Mouse (Mus musculus) E14TG2a.4 (cell line): Measurements from ENCODE around the gene Atp13a1.

Experiments
- H3K27me3 ChIP-seq: 2 replicates; pipeline ENCODE4 v1.6.1; 2014; ENCODE audit warnings: low read length, control low read depth; ENCODE audit not compliant: insufficient read depth
- H3K36me3 ChIP-seq: 2 replicates; pipeline ENCODE4 v1.6.1; 2014; ENCODE audit warnings: low read length, control low read depth; ENCODE audit not compliant: insufficient read depth
- H3K4me1 ChIP-seq: replicated peaks from 2 replicates; pipeline ENCODE4 v1.6.1; 2014; ENCODE audit warnings: low read depth, low read length, control low read depth
- H3K4me3 ChIP-seq: replicated peaks from 2 replicates; pipeline ENCODE4 v1.5.1; 2014; ENCODE audit warnings: mild to moderate bottlenecking, low read length
- H3K9me3 ChIP-seq: 2 replicates; pipeline ENCODE4 v1.6.1; 2014; ENCODE audit warnings: low read length, control low read depth
- CTCF ChIP-seq: conservative IDR thresholded peaks from 2 replicates; pipeline ENCODE4 v1.5.1; 2014; ENCODE audit warnings: low read length
- NANOG ChIP-seq: IDR thresholded peaks from 2 replicates; pipeline ENCODE4 v1.6.1; 2014; ENCODE audit warnings: borderline replicate concordance, low read length, mixed read lengths
- POU5F1 ChIP-seq: IDR thresholded peaks from 2 replicates; pipeline ENCODE4 v1.6.1; 2014; ENCODE audit warnings: low read length, borderline replicate concordance

Gene Atp13a1

GRCm38 (mm10) chr8:69849899-69850298 lies 58.9 kb downstream of the Atp13a1 start:
- no peak for TF ChIP-seq NANOG
- no peak for TF ChIP-seq POU5F1
- peak; percentile 60 for TF ChIP-seq CTCF
- Histone ChIP-seq H3K36me3 (no peaks in the 10 kb centered on the region), H3K4me3 (no peak overlapping the region), H3K4me1 (peaks cover 84% of the 10 kb centered on the region), H3K27me3 (no peaks in the 10 kb centered on the region), H3K9me3 (no peaks in the 10 kb centered on the region)

- H3K4me1 ChIP-seq: peaks cover 73% of the 10 kb centered on the region
- TF ChIP-seq POU5F1 (no peak), CTCF (no peak), NANOG (no peak)
- no peaks in the 10 kb centered on the region for H3K36me3 ChIP-seq
- H3K4me3 ChIP-seq: peak overlapping the region; percentile 41
- no peaks in the 10 kb centered on the region for H3K9me3 ChIP-seq
- no peaks in the 10 kb centered on the region for H3K27me3 ChIP-seq
These were observed 60.1 kb downstream of the Atp13a1 start for GRCm38 (mm10) chr8:69850926-69851506.

DNA sequence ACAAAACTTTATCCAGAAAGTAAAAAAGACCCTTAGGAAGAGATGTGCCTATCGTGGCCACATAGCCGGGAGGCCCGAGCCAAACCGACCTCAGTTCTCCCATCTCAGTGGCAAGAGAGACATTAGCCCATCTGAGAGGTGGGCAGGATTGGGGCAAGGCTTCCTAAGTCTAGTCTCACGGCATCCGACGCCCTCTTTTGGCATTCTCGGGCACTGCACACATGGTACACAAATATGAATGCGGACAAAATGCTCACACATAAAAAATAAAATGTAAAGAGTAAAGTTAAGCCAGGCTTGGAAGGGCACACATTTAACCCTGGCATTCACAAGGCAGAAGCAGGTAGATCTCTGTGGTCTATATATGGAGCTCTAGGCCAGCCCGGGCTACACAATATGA lies 62.9 kb downstream of the Atp13a1 start:
- no peaks in the 10 kb centered on the region for H3K36me3 ChIP-seq
- no peak overlapping the region for H3K4me3 ChIP-seq
- peaks cover 44% of the 10 kb centered on the region for H3K4me1 ChIP-seq
- TF ChIP-seq NANOG (no peak), POU5F1 (no peak), CTCF (peak; percentile 56)
- H3K9me3 ChIP-seq: no peaks in the 10 kb centered on the region
- no peaks in the 10 kb centered on the region for H3K27me3 ChIP-seq
